Mouse (Mus musculus) myocyte (in vitro differentiated cells): ENCODE results near the gene Nif3l1. TPM values are rescaled to one million over a fixed set of nuclear protein-coding genes. Genes with fewer than 3 reads are reported as not detected.

Source experiments
- H3K27me3 ChIP-seq: one replicate; pipeline ENCODE4 v1.6.1; 2011; ENCODE audit not compliant: control insufficient read depth, insufficient read depth, insufficient read length
- H3K36me3 ChIP-seq: one replicate; pipeline ENCODE4 v1.6.1; 2011; ENCODE audit not compliant: control insufficient read depth, insufficient read depth
- H3K4me2 ChIP-seq: one replicate; pipeline ENCODE4 v1.6.1; 2011; ENCODE audit warnings: low read depth, control low read depth
- H3K4me3 ChIP-seq: one replicate; pipeline ENCODE4 v1.5.1; 2011; ENCODE audit warnings: mild to moderate bottlenecking, control low read depth, moderate library complexity
- H3K79me2 ChIP-seq: one replicate; pipeline ENCODE4 v1.6.1; 2011; ENCODE audit not compliant: control insufficient read depth, insufficient read depth
- H3ac ChIP-seq: one replicate; pipeline ENCODE4 v1.6.1; 2011; ENCODE audit not compliant: control insufficient read depth, insufficient read length
- CEBPB ChIP-seq: IDR thresholded peaks from 2 replicates; pipeline ENCODE4 v1.6.1; 2011; ENCODE audit warnings: mild to moderate bottlenecking, moderate library complexity; ENCODE audit not compliant: poor library complexity, insufficient read depth, severe bottlenecking
- E2F4 ChIP-seq: IDR thresholded peaks from one replicate; pipeline ENCODE4 v1.6.1; 2011; ENCODE audit warnings: mild to moderate bottlenecking, control low read depth, moderate library complexity; ENCODE audit not compliant: insufficient read depth
- MAX ChIP-seq: IDR thresholded peaks from one replicate; pipeline ENCODE4 v1.6.1; 2011; ENCODE audit warnings: low read depth, mild to moderate bottlenecking, control low read depth
- MYOD1 ChIP-seq, 3 experiments: IDR thresholded peaks; one replicate each; pipeline ENCODE4 v1.6.1; 2011; ENCODE audit warnings: control low read depth in 2 of 3, low read depth in 2 of 3, mild to moderate bottlenecking in 2 of 3, moderate library complexity in 1 of 3; ENCODE audit not compliant: insufficient read length in 2 of 3, control insufficient read depth in 1 of 3
- MYOG ChIP-seq, 3 experiments: IDR thresholded peaks; one replicate each; pipeline ENCODE4 v1.6.1; 2011; ENCODE audit warnings: control low read depth in 2 of 3, low read depth in 2 of 3, mild to moderate bottlenecking in 2 of 3; ENCODE audit not compliant: insufficient read length in 2 of 3, control insufficient read depth in 1 of 3, insufficient read depth in 1 of 3
- POLR2A ChIP-seq: IDR thresholded peaks from one replicate; pipeline ENCODE4 v1.6.1; 2011; ENCODE audit warnings: low read depth, mild to moderate bottlenecking, control low read depth, moderate library complexity; ENCODE audit not compliant: insufficient read length
- POLR2AphosphoS2 ChIP-seq: IDR thresholded peaks from one replicate; pipeline ENCODE4 v1.6.1; 2011; ENCODE audit warnings: low read depth, control low read depth; ENCODE audit not compliant: insufficient read length
- REST ChIP-seq: IDR thresholded peaks from one replicate; pipeline ENCODE4 v1.6.1; 2011; ENCODE audit warnings: mild to moderate bottlenecking, control low read depth, moderate library complexity; ENCODE audit not compliant: insufficient read depth, insufficient read length
- SRF ChIP-seq: IDR thresholded peaks from one replicate; pipeline ENCODE4 v1.6.1; 2011; ENCODE audit warnings: low read depth; ENCODE audit not compliant: control insufficient read depth, insufficient read length
- TCF12 ChIP-seq: IDR thresholded peaks from one replicate; pipeline ENCODE4 v1.6.1; 2011; ENCODE audit warnings: mild to moderate bottlenecking, control low read depth; ENCODE audit not compliant: poor library complexity, insufficient read depth, severe bottlenecking
- TCF3 ChIP-seq: IDR thresholded peaks from one replicate; pipeline ENCODE4 v1.6.1; 2011; ENCODE audit warnings: low read depth, control low read depth; ENCODE audit not compliant: insufficient read length
- USF1 ChIP-seq: IDR thresholded peaks from one replicate; pipeline ENCODE4 v1.6.1; 2011; ENCODE audit warnings: low read depth, mild to moderate bottlenecking, control low read depth, moderate library complexity
- polyA plus RNA-seq: library from polyadenylated mRNA; unstranded; fragments of >200 nt; fragmentation: generic; extraction: Trizol; gene quantifications from one replicate; pipeline ENCODE4 v1.2.1, GENCODE M21; 2012; ENCODE audit warnings: missing spikeins

Gene Nif3l1
- 30.0 TPM for polyA plus RNA-seq

- Histone ChIP-seq H3K4me3 (peak within 1 kb of the TSS; percentile 93), H3K79me2 (peaks cover 42% of the 10 kb centered on the region), H3K4me2 (peak within 1 kb of the TSS; percentile 85), H3K27me3 (no peaks in the 10 kb centered on the region), H3ac (peak within 1 kb of the TSS; percentile 64), H3K36me3 (peaks cover 8% of the 10 kb centered on the region)
- peak; percentile 68 for TF ChIP-seq POLR2AphosphoS2
- peak; percentile 57 for TF ChIP-seq POLR2A
- TF ChIP-seq TCF3, result no peak
- TF ChIP-seq MYOG (IDR thresholded peaks at IDR 0.05; ENCODE audit: control insufficient read depth in 1 of 3, insufficient read depth in 1 of 3, insufficient read length in 2 of 3, low read depth in 2 of 3), result peak in 1 of 3 experiments; percentile 31
- peak in 1 of 3 experiments; percentile 17 for TF ChIP-seq MYOD1 (IDR thresholded peaks at IDR 0.05; ENCODE audit: control insufficient read depth in 1 of 3, insufficient read length in 2 of 3, low read depth in 2 of 3)
Measured at GRCm38 (mm10) chr1:58445143-58445722, at the start of gene Nif3l1, which contains the start of gene Ppil3. Gene Nif3l1, plus strand, starts transcription at chr1:58445151. Gene Ppil3, minus strand, starts transcription at chr1:58445486.

GRCm38 (mm10) chr1:58395341-58395740, 49.6 kb upstream of the Nif3l1 start:
- TF ChIP-seq POLR2AphosphoS2, result no peak
- TF ChIP-seq USF1, result no peak
- no peak for TF ChIP-seq REST
- no peak for TF ChIP-seq E2F4
- no peak for TF ChIP-seq CEBPB
- TF ChIP-seq MAX, result no peak
- Histone ChIP-seq H3K36me3 (peaks cover 53% of the 10 kb centered on the region), H3K4me2 (no peak overlapping the region), H3K4me3 (no peak overlapping the region), H3K27me3 (no peaks in the 10 kb centered on the region), H3K79me2 (peaks cover 59% of the 10 kb centered on the region), H3ac (no peak overlapping the region)

- peaks cover 55% of the 10 kb centered on the region for H3K79me2 ChIP-seq
- no peak overlapping the region for H3K4me2 ChIP-seq
- H3K27me3 ChIP-seq, result no peaks in the 10 kb centered on the region
- H3K4me3 ChIP-seq, result no peak overlapping the region
- H3K36me3 ChIP-seq, result peaks cover 61% of the 10 kb centered on the region
- TF ChIP-seq SRF, result no peak
- H3ac ChIP-seq, result no peak overlapping the region
Measured at GRCm38 (mm10) chr1:58396179-58396578, 48.8 kb upstream of the Nif3l1 start.

GRCm38 (mm10) chr1:58397731-58398130, 47.2 kb upstream of the Nif3l1 start:
- Histone ChIP-seq H3K4me2 (no peak overlapping the region), H3K36me3 (peaks cover 77% of the 10 kb centered on the region), H3K79me2 (peaks cover 42% of the 10 kb centered on the region), H3K4me3 (no peak overlapping the region), H3ac (no peak overlapping the region), H3K27me3 (no peaks in the 10 kb centered on the region)
- TF ChIP-seq MYOG (IDR thresholded peaks at IDR 0.05; ENCODE audit: control insufficient read depth in 1 of 3, insufficient read depth in 1 of 3, insufficient read length in 2 of 3, low read depth in 2 of 3) (no peak), CEBPB (no peak)

GRCm38 (mm10) chr1:58401396-58401795, 43.6 kb upstream of the Nif3l1 start:
- peaks cover 85% of the 10 kb centered on the region for H3K36me3 ChIP-seq
- H3K4me3 ChIP-seq, result no peak overlapping the region
- H3ac ChIP-seq, result no peak overlapping the region
- TF ChIP-seq TCF12 (no peak), REST (no peak), SRF (no peak), POLR2A (no peak), TCF3 (no peak)
- peaks cover 12% of the 10 kb centered on the region for H3K79me2 ChIP-seq
- no peaks in the 10 kb centered on the region for H3K27me3 ChIP-seq
- H3K4me2 ChIP-seq, result no peak overlapping the region

- no peak overlapping the region for H3ac ChIP-seq
- no peak overlapping the region for H3K4me3 ChIP-seq
- H3K27me3 ChIP-seq, result no peaks in the 10 kb centered on the region
- H3K4me2 ChIP-seq, result no peak overlapping the region
- H3K79me2 ChIP-seq, result no peaks in the 10 kb centered on the region
- peaks cover 68% of the 10 kb centered on the region for H3K36me3 ChIP-seq
- TF ChIP-seq TCF3, result no peak
- TF ChIP-seq REST, result no peak
- no peak for TF ChIP-seq SRF
- TF ChIP-seq MAX, result no peak
- no peak for TF ChIP-seq POLR2A
- TF ChIP-seq E2F4, result no peak
- no peak for TF ChIP-seq CEBPB
Measured at GRCm38 (mm10) chr1:58403745-58404144, 41.2 kb upstream of the Nif3l1 start.
